Mouse (Mus musculus) CD4-positive, CD25-positive, alpha-beta regulatory T cell, adult 4 months (primary cell): ENCODE measurements around the gene Lztfl1. TPM values are rescaled to one million over a fixed set of nuclear protein-coding genes. Genes with fewer than 3 reads are reported as not detected.
A peak's percentile ranks its signal among the peaks of the same experiment; 100 is the strongest.
"Not testable (repeated sequence)": the region's sequence is repeated elsewhere in the genome, so short reads cannot be mapped to it uniquely, and the experiment has no call there.

Source experiments
- ATAC-seq: one replicate; pipeline ENCODE4 v1.8.0; 2017
- polyA plus RNA-seq, 2 experiments: library from polyadenylated mRNA; unstranded; fragments of 100-300 nt; shearing (Covaris generic); gene quantifications; one replicate each; pipeline ENCODE4 v1.2.1; 2017

Lztfl1 gene
- 10 to 100 TPM; 42.1 to 48.2 TPM for polyA plus RNA-seq

- peak; percentile 99 for ATAC-seq
Observed at GRCm38 (mm10) chr9:123717186-123718008, at the start of gene Lztfl1. Gene Lztfl1 (minus strand): TSS chr9:123717697.

- ATAC-seq = no peak
Observed at GRCm38 (mm10) chr9:123766996-123767395, 49.5 kb upstream of the Lztfl1 start.

GRCm38 (mm10) chr9:123763771-123764170, 46.3 kb upstream of the Lztfl1 start:
- ATAC-seq = no peak

GRCm38 (mm10) chr9:123762886-123763285, 45.4 kb upstream of the Lztfl1 start:
- no peak for ATAC-seq

GRCm38 (mm10) chr9:123760806-123761205, 43.3 kb upstream of the Lztfl1 start:
- no peak for ATAC-seq

GRCm38 (mm10) chr9:123758645-123759044, 41.1 kb upstream of the Lztfl1 start:
- peak; percentile 19 for ATAC-seq

- ATAC-seq = no peak
Observed at GRCm38 (mm10) chr9:123758156-123758555, 40.7 kb upstream of the Lztfl1 start.

GRCm38 (mm10) chr9:123757326-123757725, 39.8 kb upstream of the Lztfl1 start:
- no peak for ATAC-seq

GRCm38 (mm10) chr9:123756752-123757151, 39.3 kb upstream of the Lztfl1 start:
- ATAC-seq = peak; percentile 22

GRCm38 (mm10) chr9:123754333-123754732, 36.8 kb upstream of the Lztfl1 start:
- ATAC-seq = peak; percentile 86

GRCm38 (mm10) chr9:123749687-123750086, 32.2 kb upstream of the Lztfl1 start:
- not testable (repeated sequence) for ATAC-seq

- peak; percentile 41 for ATAC-seq
Observed at GRCm38 (mm10) chr9:123740799-123741198, 23.3 kb upstream of the Lztfl1 start.

- ATAC-seq = peak; percentile 51
Observed at GRCm38 (mm10) chr9:123734133-123734532, 16.6 kb upstream of the Lztfl1 start.

- ATAC-seq = no peak
Observed at GRCm38 (mm10) chr9:123731271-123731670, 13.8 kb upstream of the Lztfl1 start.

- ATAC-seq = peak; percentile 64
Observed at GRCm38 (mm10) chr9:123722737-123723493, 5.4 kb upstream of the Lztfl1 start.

- ATAC-seq = no peak
Observed at GRCm38 (mm10) chr9:123716301-123716700, 1.2 kb downstream of the Lztfl1 start.

GRCm38 (mm10) chr9:123713111-123713510, 4.4 kb downstream of the Lztfl1 start:
- ATAC-seq = no peak

GRCm38 (mm10) chr9:123709226-123709625, 8.3 kb downstream of the Lztfl1 start:
- no peak for ATAC-seq

- ATAC-seq = no peak
Observed at GRCm38 (mm10) chr9:123701822-123702221, 15.7 kb downstream of the Lztfl1 start.

GRCm38 (mm10) chr9:123695634-123696302, 21.7 kb downstream of the Lztfl1 start:
- no peak for ATAC-seq

GRCm38 (mm10) chr9:123688227-123688626, 29.3 kb downstream of the Lztfl1 start:
- ATAC-seq = no peak

GRCm38 (mm10) chr9:123686206-123686605, 31.3 kb downstream of the Lztfl1 start:
- no peak for ATAC-seq

GRCm38 (mm10) chr9:123683704-123684103, 33.8 kb downstream of the Lztfl1 start:
- no peak for ATAC-seq
